Mouse (Mus musculus) heart, embryonic 15.5 days (tissue): ENCODE results near the gene Olfr506. TPM values are rescaled to one million over a fixed set of nuclear protein-coding genes. Genes with fewer than 3 reads are reported as not detected.

Experiments
- polyA plus RNA-seq: library from polyadenylated mRNA; unstranded; fragments of >200 nt; fragmentation: Nextera tagmentation; extraction: Ambion mirVana; gene quantifications from 2 replicates; pipeline ENCODE4 v1.2.1, GENCODE M21; 2015

Olfr506 gene
- polyA plus RNA-seq, 1 experiment from 2014 or later, result not detected

Other genes starting within 250 kb of the Olfr506 start
- not detected in 2 replicates for gene Olfr494, start 245.5 kb upstream of the Olfr506 start, polyA plus RNA-seq
- not detected in 2 replicates for gene Olfr495, start 217.6 kb upstream of the Olfr506 start, polyA plus RNA-seq
- not detected in 2 replicates for gene Olfr497, start 190.4 kb upstream of the Olfr506 start, polyA plus RNA-seq
- not detected in 2 replicates for gene Olfr498, start 145.5 kb upstream of the Olfr506 start, polyA plus RNA-seq
- not detected in 2 replicates for gene Olfr502, start 85.7 kb upstream of the Olfr506 start, polyA plus RNA-seq
- gene Olfr503, start 66.3 kb upstream of the Olfr506 start, polyA plus RNA-seq, result not detected in 2 replicates
- gene Olfr504, start 45.0 kb upstream of the Olfr506 start, polyA plus RNA-seq, result not detected in 2 replicates
- not detected in 2 replicates for gene Olfr507, start 11.0 kb downstream of the Olfr506 start, polyA plus RNA-seq
- gene Olfr508, start 19.2 kb downstream of the Olfr506 start, polyA plus RNA-seq, result not detected in 2 replicates
- not detected in 2 replicates for gene Olfr509, start 41.1 kb downstream of the Olfr506 start, polyA plus RNA-seq
- gene Olfr510, start 55.6 kb downstream of the Olfr506 start, polyA plus RNA-seq, result not detected in 2 replicates
- not detected in 2 replicates for gene Olfr512, start 102.5 kb downstream of the Olfr506 start, polyA plus RNA-seq
- not detected in 2 replicates for gene Olfr513, start 140.2 kb downstream of the Olfr506 start, polyA plus RNA-seq
- gene Olfr514, start 215.2 kb downstream of the Olfr506 start, polyA plus RNA-seq, result not detected in 2 replicates
- gene Olfr516, start 239.7 kb downstream of the Olfr506 start, polyA plus RNA-seq, result not detected in 2 replicates